Mouse (Mus musculus) layer of hippocampus, adult 9-10 months (tissue): ENCODE results near the gene Alk.

Experiments
- DNase-seq: peaks from one replicate; pipeline ENCODE4 v3.0.0; 2022; ENCODE audit warnings: low spot score

Gene Alk

DNA sequence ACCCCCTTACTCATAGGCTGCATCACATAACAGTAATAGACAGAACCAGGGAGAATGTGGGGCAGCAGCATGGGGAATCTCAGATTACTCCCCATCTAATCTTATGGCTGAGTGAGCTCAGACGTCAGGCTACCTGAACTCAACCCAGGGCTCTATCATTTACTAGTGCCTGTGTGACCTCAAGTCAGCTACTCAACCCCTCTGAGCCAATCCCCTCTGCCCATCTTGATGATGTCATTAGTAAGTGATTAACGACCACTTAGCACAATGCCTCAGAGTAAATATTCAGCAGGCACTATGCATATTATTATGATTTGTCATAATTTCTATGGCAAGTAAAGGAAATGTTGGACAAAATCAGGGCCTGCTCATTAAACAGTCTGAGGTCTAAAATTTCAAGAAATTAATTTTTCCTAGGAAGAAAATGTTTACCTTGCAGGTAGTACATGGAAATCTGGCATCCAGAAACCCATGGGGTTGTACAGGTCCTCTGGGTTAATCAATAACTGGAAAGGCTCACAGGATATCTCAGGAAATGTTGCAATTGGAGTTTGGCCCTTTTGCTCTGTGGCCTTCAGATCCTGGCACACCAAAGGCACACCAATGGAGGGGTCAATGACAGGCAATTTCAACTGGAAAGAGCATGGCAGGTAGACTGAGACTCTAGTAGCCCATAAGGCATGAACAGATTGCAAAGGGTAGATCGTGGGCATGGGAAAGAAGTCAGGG, 204.9 kb downstream of the Alk start:
- no peak for DNase-seq

DNA sequence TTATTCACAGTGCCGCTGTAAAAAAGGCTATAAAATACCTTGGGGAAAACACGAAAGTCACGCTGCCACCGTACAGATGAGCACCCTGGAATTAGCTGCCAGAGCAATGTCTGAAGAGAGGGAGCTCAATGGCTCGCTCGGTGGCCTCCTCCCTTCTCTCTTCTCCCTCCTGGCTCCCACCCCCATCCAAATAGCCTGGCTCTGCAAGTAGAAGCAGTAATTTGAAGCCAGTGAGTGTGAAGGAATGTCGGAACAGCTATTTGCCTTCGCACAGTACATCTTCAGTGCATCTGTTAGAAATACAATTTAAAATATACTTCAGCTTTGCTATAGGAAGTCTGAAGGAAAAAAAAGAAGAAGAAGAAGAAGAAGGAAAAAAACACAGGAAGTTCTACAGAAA, 208.5 kb downstream of the Alk start:
- no peak for DNase-seq

DNA sequence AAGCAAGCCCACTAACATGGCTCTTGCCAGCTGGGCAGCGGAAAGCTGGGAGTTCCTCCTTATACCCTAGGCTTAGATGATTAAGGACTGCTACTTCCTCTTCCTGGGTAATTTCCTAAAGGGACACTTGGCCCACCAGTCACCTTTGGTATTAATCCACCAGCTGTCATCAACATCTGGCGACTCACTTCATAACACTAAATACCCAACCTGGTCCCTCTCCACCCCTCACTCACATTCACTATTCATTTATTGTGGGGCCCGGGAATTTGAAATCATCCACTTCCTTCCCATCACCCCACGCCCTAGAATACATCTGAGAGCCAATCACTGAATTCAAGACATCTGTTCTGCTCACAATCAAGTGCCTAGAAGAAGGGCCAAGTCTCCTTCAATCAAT, 235.4 kb downstream of the Alk start:
- DNase-seq = no peak

DNA sequence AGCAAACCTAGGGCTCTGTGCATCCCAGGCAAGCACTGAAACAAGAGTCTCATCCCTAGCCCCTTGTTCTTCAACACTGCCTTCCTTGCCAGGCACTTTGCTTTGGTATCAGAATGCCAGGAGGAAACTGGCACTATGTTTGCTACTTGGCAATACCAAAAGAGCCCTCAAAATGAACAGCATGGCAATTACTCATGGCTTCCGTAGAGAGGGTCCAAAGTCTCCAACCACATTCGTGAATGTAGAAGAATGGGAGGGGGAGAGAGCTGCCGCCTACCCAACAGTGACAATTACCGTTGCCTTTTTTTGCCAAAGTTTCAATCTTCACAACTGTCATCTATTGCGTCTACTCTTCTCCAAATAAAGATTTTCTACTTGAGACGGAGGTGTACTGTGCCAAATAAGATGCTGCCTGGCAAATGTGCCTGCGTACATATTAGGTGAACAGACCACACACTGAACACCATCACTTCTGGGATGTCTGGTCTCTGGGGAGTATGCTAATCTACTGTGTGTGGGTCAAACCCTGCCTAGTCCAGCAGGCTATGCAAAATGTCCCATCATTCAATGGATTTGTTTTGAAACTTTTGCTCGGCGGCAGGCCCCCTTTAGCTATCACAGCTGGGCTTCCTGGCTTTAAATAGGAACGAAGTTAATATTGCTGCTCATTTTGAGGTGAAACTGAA, 241.5 kb downstream of the Alk start:
- no peak for DNase-seq

DNA sequence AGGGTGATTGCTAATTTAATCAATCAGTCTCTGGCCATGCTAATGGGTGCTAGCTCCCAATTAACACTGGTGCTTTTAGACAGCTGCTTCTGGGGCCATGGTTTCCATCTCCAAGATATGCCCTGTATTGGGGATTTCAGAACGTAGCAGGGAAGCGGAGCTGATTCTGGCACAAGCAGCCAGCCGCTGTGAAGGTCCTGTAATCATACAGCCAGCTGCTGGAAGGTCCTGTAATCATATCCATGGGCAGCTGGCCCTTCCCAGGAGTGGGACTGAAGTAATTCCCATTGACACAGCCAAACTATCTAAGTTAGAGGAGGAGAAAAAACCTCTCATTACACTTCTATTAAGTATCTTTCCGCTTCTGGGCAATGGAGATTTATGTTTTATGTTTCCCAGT, 242.5 kb downstream of the Alk start:
- no peak for DNase-seq

DNA sequence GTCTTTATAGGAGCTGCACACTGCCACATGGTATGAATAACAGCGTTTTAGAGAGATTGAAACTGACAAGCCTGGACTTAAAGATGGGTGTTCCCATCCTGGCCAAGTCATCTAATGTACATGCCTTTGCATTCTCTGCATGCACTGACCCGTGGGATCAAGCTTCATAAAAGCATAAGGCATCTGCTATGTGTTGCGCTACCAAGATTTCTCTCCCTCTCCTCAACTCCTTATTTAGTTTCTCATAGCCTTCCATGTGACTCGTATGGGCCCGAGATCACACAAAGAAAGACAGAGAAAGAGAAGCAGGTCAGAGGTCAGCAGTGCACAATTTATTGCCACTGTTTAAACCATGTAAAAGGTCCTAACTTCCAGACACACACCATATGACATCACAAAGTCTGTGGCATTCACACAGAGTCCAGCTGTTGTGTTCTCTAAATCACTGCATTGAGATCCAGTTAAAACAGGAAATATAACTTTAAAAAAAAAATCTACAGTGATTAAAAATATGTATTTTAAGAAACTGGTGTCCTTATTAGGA, 247.6 kb downstream of the Alk start:
- DNase-seq = no peak

DNA sequence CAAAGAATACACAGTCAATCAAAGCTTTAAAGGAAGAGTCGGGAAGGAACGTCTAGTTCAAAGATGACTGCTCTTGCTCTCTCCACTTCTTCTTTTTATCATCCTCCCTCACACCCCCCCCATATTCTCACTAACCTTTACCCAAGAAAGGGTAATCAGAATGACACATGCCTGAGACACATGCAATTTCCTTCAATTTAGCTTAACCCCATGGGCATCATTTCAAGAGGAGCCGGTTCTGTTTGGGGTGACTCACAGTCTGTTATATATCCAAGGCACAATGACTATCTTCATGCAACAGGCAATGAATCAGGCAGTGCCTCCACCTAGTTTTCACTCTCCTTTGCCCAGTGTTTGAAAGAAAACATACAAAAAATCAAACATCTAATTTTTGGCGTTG, 265.0 kb downstream of the Alk start:
- no peak for DNase-seq

DNA sequence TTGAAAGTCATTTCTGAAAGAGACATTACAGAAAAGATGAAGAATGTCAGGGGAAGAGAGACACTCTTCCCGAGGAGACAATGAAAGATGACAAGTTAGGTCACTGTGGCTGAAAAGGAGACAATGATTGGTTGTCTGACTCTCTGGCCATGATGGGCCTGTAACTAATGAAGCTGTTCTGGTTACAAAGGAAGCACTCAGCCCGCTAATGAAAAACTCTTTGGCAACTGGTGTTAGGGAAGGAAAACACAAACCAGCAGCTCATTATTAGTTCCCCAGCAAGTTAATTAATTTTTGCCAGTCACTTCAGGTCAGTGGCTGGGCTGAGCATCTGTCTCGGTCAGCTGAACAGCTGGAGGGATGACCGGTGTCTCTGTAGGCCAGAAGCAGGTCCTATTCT, 271.5 kb downstream of the Alk start:
- DNase-seq = no peak

DNA sequence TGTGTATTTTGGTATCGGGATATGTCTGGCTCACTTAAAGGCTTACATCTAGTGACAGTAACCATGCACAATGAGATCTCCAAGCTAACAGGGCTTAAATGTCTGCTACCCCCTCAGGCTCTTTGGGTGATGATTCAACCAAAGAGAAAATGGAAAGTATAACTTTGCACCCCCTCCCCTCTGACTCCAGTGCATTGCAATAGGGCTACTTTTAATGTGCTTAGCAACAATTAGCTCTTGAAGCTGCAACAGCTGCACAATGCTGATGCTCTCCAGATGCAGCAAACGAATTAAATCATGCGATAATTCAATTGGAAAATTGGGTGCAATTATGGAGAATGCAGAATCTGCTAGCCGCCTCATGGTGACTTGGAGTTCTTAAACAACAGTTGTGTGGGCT, 278.5 kb downstream of the Alk start:
- no peak for DNase-seq

DNA sequence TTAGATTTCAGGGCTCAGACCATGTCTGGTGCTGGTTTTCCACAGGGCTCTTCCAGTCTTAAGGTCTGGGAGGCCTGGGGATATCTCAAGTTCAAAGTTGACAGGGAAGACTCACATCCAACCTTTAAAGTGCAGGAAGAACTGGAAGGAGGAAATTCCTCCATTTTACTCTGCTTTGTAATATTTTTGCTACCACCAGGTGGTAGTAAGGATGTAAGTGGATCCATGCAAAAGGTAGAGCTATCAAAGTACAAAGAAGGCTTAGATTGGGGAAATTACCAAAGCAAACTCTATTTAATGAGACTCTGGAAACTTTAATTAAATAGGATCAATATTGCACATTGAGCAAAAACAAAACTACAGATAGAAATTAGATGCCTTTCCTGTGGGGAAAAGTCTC, 284.9 kb downstream of the Alk start:
- DNase-seq = no peak

DNA sequence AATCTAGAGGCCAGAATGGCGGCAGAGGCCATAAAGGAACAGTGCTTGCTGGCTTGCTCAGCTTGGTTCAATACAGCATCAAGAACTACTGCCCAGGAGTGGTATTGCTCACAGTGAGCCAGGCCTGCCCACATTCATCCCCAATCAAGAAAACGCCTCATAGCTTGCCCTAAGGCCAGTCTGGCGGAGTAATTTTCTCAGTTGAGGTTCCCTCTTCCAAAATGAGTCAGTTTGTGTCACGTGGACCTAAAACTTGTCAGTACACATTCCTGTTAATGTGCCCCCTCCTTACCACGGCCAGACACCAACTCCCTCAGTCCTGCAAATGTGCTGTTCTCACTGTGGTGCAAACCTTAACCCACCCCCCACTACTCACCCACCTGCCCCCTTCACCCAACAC, 304.8 kb downstream of the Alk start:
- no peak for DNase-seq

DNA sequence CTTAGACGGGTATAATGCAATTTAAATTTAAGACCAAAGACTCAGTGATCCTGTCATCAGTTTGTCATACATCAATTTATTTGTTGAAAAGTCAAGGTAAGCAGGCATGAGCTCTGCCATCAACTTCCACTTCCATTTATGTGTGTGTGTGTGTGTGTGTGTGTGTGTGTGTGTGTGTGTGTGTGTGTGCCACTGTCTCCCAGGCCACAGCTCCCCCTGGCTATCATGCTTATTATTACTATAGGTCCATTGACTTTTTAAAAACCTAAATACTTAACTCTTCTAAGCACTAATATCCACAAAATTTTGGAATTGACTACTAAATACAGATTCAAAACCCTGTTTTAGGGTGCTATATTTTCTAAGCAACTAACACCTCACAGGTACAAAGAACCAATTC, 308.1 kb downstream of the Alk start:
- DNase-seq = no peak

DNA sequence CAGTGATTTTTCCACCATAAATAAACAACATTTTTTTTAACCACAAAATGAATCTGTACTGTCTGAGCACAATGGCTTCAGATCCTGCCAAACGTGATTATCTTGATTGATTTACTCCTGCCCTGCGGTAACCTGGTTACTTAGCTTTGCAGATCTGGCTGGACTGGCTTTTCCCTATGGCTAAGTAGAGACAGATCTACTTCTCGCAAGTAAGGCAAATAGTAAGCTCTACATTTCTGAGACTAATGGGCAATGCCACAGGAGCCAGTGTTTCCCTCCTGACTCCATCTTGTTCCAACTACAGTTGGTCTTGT, 311.2 kb downstream of the Alk start:
- DNase-seq = no peak

DNA sequence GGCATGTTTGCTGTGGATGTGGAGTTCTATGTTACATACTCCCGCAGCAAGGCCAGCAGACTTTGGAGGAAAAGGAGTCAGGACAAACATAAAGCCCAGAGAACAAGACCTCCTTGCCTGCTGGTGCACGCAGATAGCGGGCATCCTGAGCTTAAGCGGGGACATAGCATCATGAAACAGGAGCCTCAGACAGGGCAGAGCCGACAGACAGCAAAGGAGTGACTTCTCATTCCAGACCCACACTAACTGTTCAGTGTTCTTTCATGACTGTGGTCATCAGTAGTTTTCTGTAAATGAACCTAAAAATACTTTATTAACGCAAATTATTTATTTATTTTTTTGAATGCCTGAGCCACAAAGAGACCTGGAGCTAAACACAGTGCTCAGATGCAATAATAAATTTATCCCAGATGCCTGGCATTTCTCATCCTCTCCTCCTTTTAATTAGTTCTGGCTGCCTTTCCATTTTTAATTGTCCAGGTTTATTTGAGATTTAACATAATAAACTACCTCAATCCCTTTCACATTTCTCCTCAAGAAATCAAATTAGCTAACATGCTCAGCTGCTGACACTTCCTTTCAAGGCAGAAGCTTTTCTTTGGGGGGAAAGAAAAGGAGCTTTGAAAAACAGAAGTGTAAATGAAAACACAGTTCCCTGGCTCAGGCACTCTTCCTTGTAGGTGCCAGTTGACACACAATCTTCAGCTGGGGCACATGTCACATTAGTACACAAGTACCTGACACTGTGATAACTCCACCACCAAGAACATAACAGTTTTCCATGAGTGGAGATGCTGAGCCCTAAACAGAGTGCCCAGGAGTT, 311.8 kb downstream of the Alk start:
- DNase-seq = no peak

DNA sequence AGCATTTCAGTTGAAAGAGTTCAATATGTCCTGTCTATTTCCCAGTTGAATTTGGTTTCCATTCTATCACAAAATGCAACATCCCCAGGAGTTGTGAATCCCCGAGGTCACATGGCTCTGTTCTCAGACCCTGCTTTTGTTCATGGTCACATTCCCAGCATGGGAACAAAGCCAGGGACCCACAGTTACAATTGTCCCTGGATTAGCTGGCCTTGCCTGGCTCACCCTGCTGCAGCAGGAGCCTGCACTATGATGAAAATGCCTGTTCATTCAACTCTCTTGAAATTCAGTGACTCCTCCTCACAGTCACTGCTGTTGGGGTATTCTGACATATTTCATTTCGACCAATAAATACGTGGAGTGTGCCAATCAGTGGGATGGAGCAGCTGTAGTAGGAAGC, 318.5 kb downstream of the Alk start:
- DNase-seq = no peak

DNA sequence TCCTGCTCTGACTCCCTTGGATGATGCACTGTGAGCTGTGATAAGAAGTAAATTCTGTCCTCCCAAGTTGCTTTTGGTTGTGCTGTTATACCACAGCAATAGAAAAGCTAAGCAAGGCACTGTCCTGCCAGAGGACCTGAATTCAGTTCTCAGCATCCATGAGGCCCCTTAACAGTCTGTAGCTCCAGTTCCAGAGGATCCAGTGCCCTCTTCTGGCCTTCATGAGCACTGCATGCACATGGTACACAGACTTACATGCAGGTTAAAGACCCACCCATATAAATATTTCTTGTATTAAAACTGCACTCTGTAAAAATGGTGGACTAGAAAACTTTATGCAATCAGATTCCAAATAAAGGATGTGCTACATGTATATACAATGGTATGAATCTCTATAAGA, 326.1 kb downstream of the Alk start:
- DNase-seq = no peak

DNA sequence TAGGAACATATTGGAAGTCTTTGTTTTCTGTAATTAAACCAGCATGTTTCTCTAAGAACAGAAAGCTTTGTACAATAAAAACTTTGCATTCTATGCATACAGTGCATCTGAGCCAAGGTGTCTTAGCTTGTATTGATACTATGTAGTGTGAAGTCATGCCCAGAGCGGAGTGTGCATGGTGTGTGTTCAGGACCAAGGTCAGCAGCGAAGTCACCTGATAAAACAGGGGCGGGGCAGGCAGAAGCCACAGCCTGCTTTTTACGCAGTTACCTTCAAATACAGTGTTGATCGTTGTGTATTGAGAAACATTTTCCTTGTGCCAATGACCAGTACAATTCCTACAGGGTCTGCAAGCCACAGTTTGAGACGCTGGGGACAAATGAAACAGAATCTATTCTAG, 327.6 kb downstream of the Alk start:
- no peak for DNase-seq

DNA sequence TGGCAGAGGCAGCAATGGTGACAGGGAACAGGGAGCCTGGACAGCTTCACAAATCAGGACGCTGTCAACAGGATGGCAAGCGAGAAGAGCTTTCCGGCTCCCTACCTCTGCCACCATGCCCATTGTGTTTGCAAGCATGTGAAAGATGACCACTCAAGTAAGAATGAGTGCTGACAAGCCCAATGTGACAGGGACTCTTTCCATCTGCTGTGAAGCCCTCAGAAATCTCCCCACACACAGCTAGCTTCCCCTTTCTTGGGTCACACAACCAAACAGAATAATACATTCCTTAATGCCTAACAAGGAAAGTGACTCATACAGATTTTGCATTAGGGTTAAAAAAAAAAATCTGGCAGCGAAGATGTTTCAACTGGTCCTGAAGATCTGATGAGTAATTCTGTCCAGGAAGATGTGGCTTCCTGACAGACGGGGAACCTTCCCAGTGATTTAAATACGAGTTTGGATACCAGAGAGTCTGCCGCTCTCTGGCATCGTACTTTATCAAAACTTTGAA, 329.0 kb downstream of the Alk start:
- DNase-seq = no peak

DNA sequence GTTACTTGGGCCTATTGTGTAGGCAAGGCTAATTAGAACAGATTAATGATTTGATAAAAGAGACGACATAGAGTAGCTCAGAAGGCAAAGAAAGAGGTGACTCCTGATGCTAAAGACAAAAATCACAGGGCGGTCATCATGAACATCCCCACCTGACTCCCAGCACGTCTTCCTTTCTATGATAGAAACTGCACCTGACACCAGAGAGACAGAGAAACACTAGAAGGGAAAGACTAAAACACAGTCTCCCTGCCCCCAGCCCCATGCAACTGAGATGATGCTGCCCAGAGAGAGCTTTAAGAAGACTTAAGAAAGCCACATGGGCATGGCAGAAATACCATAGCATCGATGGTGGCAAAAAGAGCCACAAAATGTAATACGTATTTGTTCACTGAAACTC, 330.2 kb downstream of the Alk start:
- DNase-seq = no peak

DNA sequence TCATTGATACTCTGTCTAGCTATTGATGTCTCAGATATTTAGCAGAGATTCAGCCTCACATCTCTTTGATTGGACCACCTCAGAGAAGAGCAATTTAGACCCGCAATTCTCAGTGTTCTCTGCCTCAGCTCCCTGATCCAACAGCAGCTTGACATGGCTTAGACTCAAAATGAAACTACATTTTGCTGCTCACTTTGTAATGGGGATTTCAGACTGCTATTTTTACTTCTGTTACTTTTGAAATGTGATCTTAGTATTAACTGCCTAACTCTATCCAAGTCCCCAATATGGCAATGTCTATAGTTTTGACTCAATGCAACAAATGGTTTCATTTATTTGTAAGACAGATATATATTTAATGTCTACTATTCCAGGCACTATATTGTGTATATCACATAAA, 332.8 kb downstream of the Alk start:
- DNase-seq = no peak

DNA sequence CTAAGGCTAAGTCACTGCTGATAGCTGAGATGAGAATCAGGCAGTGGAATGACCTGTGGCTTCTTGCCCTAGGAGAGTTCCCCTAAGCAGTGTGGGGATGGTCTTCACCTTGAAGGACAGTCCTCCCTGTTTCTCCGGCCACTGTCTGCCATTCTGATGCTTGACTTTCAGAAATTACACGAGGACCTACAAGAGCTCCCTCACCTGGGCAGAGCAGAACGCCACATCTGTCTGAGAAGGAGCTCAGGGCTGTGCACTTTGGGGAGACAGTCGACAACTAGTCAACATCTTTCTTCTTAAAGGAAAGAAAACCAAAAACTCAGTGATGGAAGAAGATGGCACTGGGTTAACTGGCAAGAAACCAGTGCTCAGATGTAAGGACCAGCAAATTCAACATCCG, 335.9 kb downstream of the Alk start:
- DNase-seq = no peak

DNA sequence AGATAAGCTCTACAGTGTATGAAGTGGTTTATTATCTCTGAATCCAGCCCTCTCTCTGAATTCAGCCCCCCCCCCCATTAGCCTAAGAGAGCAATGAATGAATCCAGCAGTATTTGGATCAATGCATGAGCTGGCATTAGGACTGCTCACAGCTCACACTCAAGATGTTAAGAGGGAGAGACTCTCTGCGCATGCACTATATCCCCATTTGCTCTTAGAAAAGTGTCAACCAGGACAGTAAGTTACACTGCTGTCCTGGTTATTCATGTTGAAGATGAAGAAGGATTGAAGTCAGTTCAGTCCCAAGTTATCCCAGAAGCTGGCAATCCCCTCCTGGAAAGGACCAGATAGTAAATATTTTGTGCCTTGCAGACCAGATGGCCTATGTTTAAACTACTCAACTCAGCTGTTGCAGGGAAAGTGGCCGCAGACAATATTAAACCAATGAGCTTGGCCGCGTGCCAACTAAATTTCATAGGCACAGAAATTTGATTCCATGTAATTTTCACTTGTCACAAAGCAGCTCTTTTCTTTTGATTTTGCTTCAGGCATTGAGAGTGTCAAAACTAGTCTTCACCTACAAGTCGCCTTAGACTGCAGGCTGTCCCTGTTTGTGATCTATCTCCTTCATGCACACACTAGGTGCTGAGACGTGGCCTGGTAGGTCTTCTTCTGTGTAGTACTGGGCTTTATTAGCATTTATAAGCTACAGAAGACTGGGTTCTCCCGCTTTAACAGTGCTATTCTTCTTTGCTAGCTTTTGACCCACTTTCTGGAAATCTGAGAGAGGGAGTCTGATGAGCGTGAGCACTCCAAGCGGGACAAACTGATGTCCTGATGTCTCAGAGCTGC, 339.0 kb downstream of the Alk start:
- DNase-seq = no peak
